Mouse (Mus musculus): ENCODE measurements around the gene Pla2g3.

DNA sequence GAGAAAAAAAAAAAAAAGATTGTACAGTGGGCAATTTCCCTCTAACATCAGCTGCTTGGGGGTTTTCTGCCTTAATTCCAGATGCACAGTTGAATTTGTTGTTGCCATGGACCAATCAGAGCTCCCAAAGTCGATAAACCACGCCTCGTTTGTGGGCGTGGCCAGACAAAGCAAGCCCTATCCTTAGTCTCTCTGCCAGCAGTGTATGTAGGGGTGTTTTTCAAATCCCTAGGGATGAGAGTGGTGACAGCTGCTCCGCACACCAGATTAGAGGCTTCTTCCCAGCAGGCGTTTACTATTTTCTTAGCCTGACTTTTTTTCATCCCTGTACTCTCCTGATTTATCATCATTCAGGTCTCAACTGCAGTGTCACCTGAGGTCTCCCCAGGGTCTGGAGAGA, 59.9 kb downstream of the Pla2g3 start:
- TF ChIP-seq CTCF (conservative IDR thresholded peaks at IDR 0.05; ENCODE audit: insufficient read depth, insufficient read length, low read depth, low read length) (no peak), POLR2A (IDR thresholded peaks at IDR 0.05; ENCODE audit: low read depth, low read length) (no peak)

Measured in kidney, adult 2 months (tissue).